Mouse (Mus musculus) megakaryocyte progenitor cell, adult 5-6 weeks (primary cell): Measurements from ENCODE around the gene Vmn1r89. TPM values are rescaled to one million over a fixed set of nuclear protein-coding genes. Genes with fewer than 3 reads are reported as not detected.

Experiments
- ATAC-seq: replicated peaks from 2 replicates; pipeline ENCODE4 v1.8.0; 2016; ENCODE audit warnings: mild to moderate bottlenecking, moderate TSS enrichment, inconsistent platforms; ENCODE audit not compliant: poor library complexity
- total RNA-seq, 2 experiments: library from RNA; stranded (forward) in 1 of 2; stranded (reverse) in 1 of 2; fragments of 157-497, 149-512 nt in 1 of 2; fragments of 200-1000 nt in 1 of 2; gene quantifications; 2 replicates each; pipeline versions ENCODE4 v1.2.3 to v1.2.4; 2015 to 2017

Vmn1r89 gene
- total RNA-seq (2015) (not detected in 2 replicates), total RNA-seq (2017) (not detected in 2 replicates)

GRCm38 (mm10) chr7:13212720-13213119, at the start of gene Vmn1r89:
Gene Vmn1r89 (plus strand): TSS chr7:13213020.
- no peak for ATAC-seq

GRCm38 (mm10) chr7:13260746-13261700, 48.2 kb downstream of the Vmn1r89 start:
- ATAC-seq = no peak

- no peak for ATAC-seq
These were observed 51.0 kb downstream of the Vmn1r89 start for GRCm38 (mm10) chr7:13263851-13264250.

GRCm38 (mm10) chr7:13264396-13264795, 51.6 kb downstream of the Vmn1r89 start:
- ATAC-seq = no peak

GRCm38 (mm10) chr7:13268749-13269260, 56.0 kb downstream of the Vmn1r89 start:
- ATAC-seq = no peak

- no peak for ATAC-seq
These were observed 56.6 kb downstream of the Vmn1r89 start for GRCm38 (mm10) chr7:13269394-13269793.

Other genes with a start within 250 kb of the Vmn1r89 start
- 3.9 and 4.0 TPM in 2 replicates for gene Zfp324, start 247.2 kb upstream of the Vmn1r89 start, total RNA-seq (2015)
- 6.5 and 8.5 TPM in 2 replicates for gene Zfp324, start 247.2 kb upstream of the Vmn1r89 start, total RNA-seq (2017)
- 3.1 and 4.4 TPM in 2 replicates for gene Zfp446, start 235.2 kb upstream of the Vmn1r89 start, total RNA-seq (2015)
- gene Zfp446, start 235.2 kb upstream of the Vmn1r89 start, total RNA-seq (2017) = 2.6 and 3.3 TPM in 2 replicates
- gene Slc27a5, start 214.8 kb upstream of the Vmn1r89 start, total RNA-seq (2015) = not detected in 2 replicates
- gene Slc27a5, start 214.8 kb upstream of the Vmn1r89 start, total RNA-seq (2017) = not detected in 2 replicates
- 389 and 409 TPM in 2 replicates for gene Trim28, start 213.9 kb upstream of the Vmn1r89 start, total RNA-seq (2015)
- 506 and 507 TPM in 2 replicates for gene Trim28, start 213.9 kb upstream of the Vmn1r89 start, total RNA-seq (2017)
- 11.4 and 13.8 TPM in 2 replicates for gene Zbtb45, start 203.0 kb upstream of the Vmn1r89 start, total RNA-seq (2015)
- gene Zbtb45, start 203.0 kb upstream of the Vmn1r89 start, total RNA-seq (2017) = 7.8 and 9.8 TPM in 2 replicates
- gene Chmp2a, start 178.2 kb upstream of the Vmn1r89 start, total RNA-seq (2015) = 145 and 150 TPM in 2 replicates
- 168 and 203 TPM in 2 replicates for gene Chmp2a, start 178.2 kb upstream of the Vmn1r89 start, total RNA-seq (2017)
- gene Ube2m, start 174.7 kb upstream of the Vmn1r89 start, total RNA-seq (2015) = 150 and 160 TPM in 2 replicates
- 123 and 179 TPM in 2 replicates for gene Ube2m, start 174.7 kb upstream of the Vmn1r89 start, total RNA-seq (2017)
- gene Mzf1, start 158.3 kb upstream of the Vmn1r89 start, total RNA-seq (2015) = 0.37 and 1.1 TPM in 2 replicates
- 0.25 and 1.1 TPM in 2 replicates for gene Mzf1, start 158.3 kb upstream of the Vmn1r89 start, total RNA-seq (2017)
- not detected in 2 replicates for gene Vmn1r85, start 117.8 kb upstream of the Vmn1r89 start, total RNA-seq (2015)
- gene Vmn1r85, start 117.8 kb upstream of the Vmn1r89 start, total RNA-seq (2017) = not detected in 2 replicates
- not detected in 2 replicates for gene Vmn1r86, start 93.1 kb upstream of the Vmn1r89 start, total RNA-seq (2015)
- gene Vmn1r86, start 93.1 kb upstream of the Vmn1r89 start, total RNA-seq (2017) = not detected in 2 replicates
- not detected in 2 replicates for gene Vmn1r87, start 72.9 kb upstream of the Vmn1r89 start, total RNA-seq (2015)
- gene Vmn1r87, start 72.9 kb upstream of the Vmn1r89 start, total RNA-seq (2017) = not detected in 2 replicates
- gene Vmn1r88, start 53.5 kb upstream of the Vmn1r89 start, total RNA-seq (2015) = 0.02 and 0.12 TPM in 2 replicates
- under 0.01 TPM in 1 of 2 replicates, not detected in the other for gene Vmn1r88, start 53.5 kb upstream of the Vmn1r89 start, total RNA-seq (2017)
- 113 and 128 TPM in 2 replicates for gene Lig1, start 64.3 kb downstream of the Vmn1r89 start, total RNA-seq (2015)
- gene Lig1, start 64.3 kb downstream of the Vmn1r89 start, total RNA-seq (2017) = 76.5 and 96.9 TPM in 2 replicates
- gene Zswim9, start 65.7 kb downstream of the Vmn1r89 start, total RNA-seq (2015) = 2.4 and 3.2 TPM in 2 replicates
- gene Zswim9, start 65.7 kb downstream of the Vmn1r89 start, total RNA-seq (2017) = 3.4 and 4.7 TPM in 2 replicates
- 0.89 and 1.2 TPM in 2 replicates for gene Pla2g4c, start 111.6 kb downstream of the Vmn1r89 start, total RNA-seq (2015)
- 1.5 and 1.8 TPM in 2 replicates for gene Pla2g4c, start 111.6 kb downstream of the Vmn1r89 start, total RNA-seq (2017)
- not detected in 2 replicates for gene Cabp5, start 185.1 kb downstream of the Vmn1r89 start, total RNA-seq (2015)
- not detected in 2 replicates for gene Cabp5, start 185.1 kb downstream of the Vmn1r89 start, total RNA-seq (2017)
- not detected in 2 replicates for gene Bsph1, start 237.8 kb downstream of the Vmn1r89 start, total RNA-seq (2015)
- not detected in 2 replicates for gene Bsph1, start 237.8 kb downstream of the Vmn1r89 start, total RNA-seq (2017)